Mouse (Mus musculus): Measurements from ENCODE around the gene Vtn.

The Vtn gene

GRCm38 (mm10) chr11:78536080-78536689, 37.3 kb downstream of the Vtn start, which contains the start of the genes Tnfaip1 and Ift20:
TSS of gene Tnfaip1 (minus strand) at chr11:78536332.
TSS of gene Ift20 (plus strand) at chr11:78536361.
- DNase-seq, result peak; percentile 98

GRCm38 (mm10) chr11:78536690-78537084, 37.8 kb downstream of the Vtn start:
- no peak for DNase-seq

- DNase-seq, result no peak
These were observed 41.5 kb downstream of the Vtn start for GRCm38 (mm10) chr11:78540358-78540757.

GRCm38 (mm10) chr11:78544449-78545111, 45.7 kb downstream of the Vtn start:
- DNase-seq, result peak; percentile 1

GRCm38 (mm10) chr11:78545181-78545580, 46.3 kb downstream of the Vtn start:
- no peak for DNase-seq

GRCm38 (mm10) chr11:78547718-78548460, 49.0 kb downstream of the Vtn start:
- no peak for DNase-seq

GRCm38 (mm10) chr11:78549491-78549987, 50.6 kb downstream of the Vtn start:
- DNase-seq, result no peak

- DNase-seq, result peak; percentile 98
These were observed 51.5 kb downstream of the Vtn start, which contains the start of gene Tmem97 for GRCm38 (mm10) chr11:78550168-78551058. TSS of gene Tmem97 (minus strand) at chr11:78550777.

- DNase-seq, result no peak
These were observed 52.1 kb downstream of the Vtn start for GRCm38 (mm10) chr11:78551059-78551398.
